Mouse (Mus musculus): Measurements from ENCODE around the gene Luc7l3. TPM values are rescaled to one million over a fixed set of nuclear protein-coding genes. Genes with fewer than 3 reads are reported as not detected.
A peak's percentile ranks its signal among the peaks of the same experiment; 100 is the strongest.

Luc7l3 gene
- polyA plus RNA-seq, 1 experiment from 2014 or later, result 123 TPM

- Histone ChIP-seq H3K4me3 (ENCODE audit: low read depth, low read length) (no peak within 1 kb of the TSS), H3K4me2 (ENCODE audit: low read depth, severe bottlenecking) (no peak within 1 kb of the TSS), H3K9ac (ENCODE audit: low read length) (no peak within 1 kb of the TSS), H3K27ac (replicated peaks; ENCODE audit: low read depth, low read length) (no peak within 1 kb of the TSS), H3K4me1 (ENCODE audit: control insufficient read depth, insufficient read depth, low read length) (0 out of 2 replicates have a peak, but pooled peaks cover 2% of the 10 kb centered on the region), H3K27me3 (ENCODE audit: control insufficient read depth, insufficient read depth, low read length) (no peaks in the 10 kb centered on the region), H3K9me3 (ENCODE audit: control insufficient read depth, low read length) (no peaks in the 10 kb centered on the region), H3K36me3 (ENCODE audit: control insufficient read depth, insufficient read depth, low read length) (0 out of 2 replicates have a peak, but pooled peaks cover 2% of the 10 kb centered on the region)
- DNase-seq (ENCODE audit: low spot score) (no peak), ATAC-seq (ENCODE audit: insufficient number of reproducible peaks, low FRiP score, low TSS enrichment, low read depth) (no peak)
- 81% methylated on average over 11 of the region's 11 CpGs for WGBS
These were observed 40.3 kb downstream of the Luc7l3 start, which contains the start of gene Gm21885 for GRCm38 (mm10) chr11:94281199-94282181. Gm21885 (plus strand) TSS chr11:94281873.

GRCm38 (mm10) chr11:94276869-94277337, 44.9 kb downstream of the Luc7l3 start:
- no peaks in the 10 kb centered on the region for H3K9me3 ChIP-seq (ENCODE audit: control insufficient read depth, low read length)
- WGBS, result 8% methylated on average over 20 of the region's 20 CpGs
- H3K4me2 ChIP-seq (ENCODE audit: low read depth, severe bottlenecking), result peak overlapping the region; percentile 46
- no peaks in the 10 kb centered on the region for H3K36me3 ChIP-seq (ENCODE audit: control insufficient read depth, insufficient read depth, low read length)
- no peak overlapping the region for H3K27ac ChIP-seq (replicated peaks; ENCODE audit: low read depth, low read length)
- DNase-seq (ENCODE audit: low spot score) (peak; percentile 94), ATAC-seq (ENCODE audit: insufficient number of reproducible peaks, low FRiP score, low TSS enrichment, low read depth) (peak; percentile 63; the same call in 1 of the 2 replicates)
- H3K27me3 ChIP-seq (ENCODE audit: control insufficient read depth, insufficient read depth, low read length), result no peaks in the 10 kb centered on the region
- peak overlapping the region; percentile 15; the same call in 1 of the 2 replicates for H3K4me3 ChIP-seq (ENCODE audit: low read depth, low read length)
- H3K9ac ChIP-seq (ENCODE audit: low read length), result peak overlapping the region; percentile 55
- H3K4me1 ChIP-seq (ENCODE audit: control insufficient read depth, insufficient read depth, low read length), result 0 out of 2 replicates have a peak, but pooled peaks cover 4% of the 10 kb centered on the region

GRCm38 (mm10) chr11:94275686-94276085, 46.1 kb downstream of the Luc7l3 start:
- no peak overlapping the region for H3K4me2 ChIP-seq (ENCODE audit: low read depth, severe bottlenecking)
- no peak overlapping the region for H3K9ac ChIP-seq (ENCODE audit: low read length)
- no peak overlapping the region for H3K27ac ChIP-seq (replicated peaks; ENCODE audit: low read depth, low read length)
- no peaks in the 10 kb centered on the region for H3K9me3 ChIP-seq (ENCODE audit: control insufficient read depth, low read length)
- no peaks in the 10 kb centered on the region for H3K36me3 ChIP-seq (ENCODE audit: control insufficient read depth, insufficient read depth, low read length)
- 0 out of 2 replicates have a peak, but pooled peaks cover 4% of the 10 kb centered on the region for H3K4me1 ChIP-seq (ENCODE audit: control insufficient read depth, insufficient read depth, low read length)
- DNase-seq (ENCODE audit: low spot score) (no peak), ATAC-seq (ENCODE audit: insufficient number of reproducible peaks, low FRiP score, low TSS enrichment, low read depth) (no peak)
- WGBS, result 86% methylated on average over 2 of the region's 2 CpGs
- no peaks in the 10 kb centered on the region for H3K27me3 ChIP-seq (ENCODE audit: control insufficient read depth, insufficient read depth, low read length)
- no peak overlapping the region for H3K4me3 ChIP-seq (ENCODE audit: low read depth, low read length)

GRCm38 (mm10) chr11:94275226-94275625, 46.6 kb downstream of the Luc7l3 start:
- H3K27me3 ChIP-seq (ENCODE audit: control insufficient read depth, insufficient read depth, low read length), result no peaks in the 10 kb centered on the region
- H3K9me3 ChIP-seq (ENCODE audit: control insufficient read depth, low read length), result no peaks in the 10 kb centered on the region
- no peaks in the 10 kb centered on the region for H3K36me3 ChIP-seq (ENCODE audit: control insufficient read depth, insufficient read depth, low read length)
- DNase-seq (ENCODE audit: low spot score), result no peak
- no peak overlapping the region for H3K9ac ChIP-seq (ENCODE audit: low read length)
- no peak overlapping the region for H3K4me3 ChIP-seq (ENCODE audit: low read depth, low read length)
- no peak overlapping the region for H3K4me2 ChIP-seq (ENCODE audit: low read depth, severe bottlenecking)
- ATAC-seq (ENCODE audit: insufficient number of reproducible peaks, low FRiP score, low TSS enrichment, low read depth), result no peak
- WGBS, result 89% methylated on average over 7 of the region's 7 CpGs
- H3K4me1 ChIP-seq (ENCODE audit: control insufficient read depth, insufficient read depth, low read length), result 0 out of 2 replicates have a peak, but pooled peaks cover 3% of the 10 kb centered on the region
- H3K27ac ChIP-seq (replicated peaks; ENCODE audit: low read depth, low read length), result no peak overlapping the region

- Histone ChIP-seq H3K27me3 (ENCODE audit: control insufficient read depth, insufficient read depth, low read length) (no peaks in the 10 kb centered on the region), H3K36me3 (ENCODE audit: control insufficient read depth, insufficient read depth, low read length) (no peaks in the 10 kb centered on the region), H3K4me3 (ENCODE audit: low read depth, low read length) (no peak overlapping the region), H3K9ac (ENCODE audit: low read length) (no peak overlapping the region), H3K4me2 (ENCODE audit: low read depth, severe bottlenecking) (no peak overlapping the region), H3K27ac (replicated peaks; ENCODE audit: low read depth, low read length) (no peak overlapping the region), H3K9me3 (ENCODE audit: control insufficient read depth, low read length) (no peaks in the 10 kb centered on the region), H3K4me1 (ENCODE audit: control insufficient read depth, insufficient read depth, low read length) (0 out of 2 replicates have a peak, but pooled peaks cover 2% of the 10 kb centered on the region)
- DNase-seq (ENCODE audit: low spot score) (no peak), ATAC-seq (ENCODE audit: insufficient number of reproducible peaks, low FRiP score, low TSS enrichment, low read depth) (no peak)
- WGBS, result 92% methylated on average over 10 of the region's 10 CpGs
These were observed 47.5 kb downstream of the Luc7l3 start for GRCm38 (mm10) chr11:94274206-94274867.

GRCm38 (mm10) chr11:94272960-94273927, 48.5 kb downstream of the Luc7l3 start:
- 90% methylated on average over 21 of the region's 21 CpGs for WGBS

GRCm38 (mm10) chr11:94271015-94271414, 50.8 kb downstream of the Luc7l3 start:
- Histone ChIP-seq H3K9me3 (ENCODE audit: control insufficient read depth, low read length) (no peaks in the 10 kb centered on the region), H3K36me3 (ENCODE audit: control insufficient read depth, insufficient read depth, low read length) (no peaks in the 10 kb centered on the region), H3K9ac (ENCODE audit: low read length) (no peak overlapping the region), H3K4me2 (ENCODE audit: low read depth, severe bottlenecking) (no peak overlapping the region), H3K27me3 (ENCODE audit: control insufficient read depth, insufficient read depth, low read length) (no peaks in the 10 kb centered on the region), H3K4me1 (ENCODE audit: control insufficient read depth, insufficient read depth, low read length) (0 out of 2 replicates have a peak, but pooled peaks cover 2% of the 10 kb centered on the region), H3K4me3 (ENCODE audit: low read depth, low read length) (no peak overlapping the region), H3K27ac (replicated peaks; ENCODE audit: low read depth, low read length) (no peak overlapping the region)
- no peak for DNase-seq (ENCODE audit: low spot score)
- WGBS, result 85% methylated on average over 2 of the region's 2 CpGs
- no peak for ATAC-seq (ENCODE audit: insufficient number of reproducible peaks, low FRiP score, low TSS enrichment, low read depth)

More at GRCm38 (mm10) chr11:94272960-94273927, 48.5 kb downstream of the Luc7l3 start:
- Histone ChIP-seq H3K27me3 (ENCODE audit: control insufficient read depth, insufficient read depth, low read length) (no peaks in the 10 kb centered on the region), H3K4me3 (ENCODE audit: low read depth, low read length) (no peak overlapping the region), H3K27ac (replicated peaks; ENCODE audit: low read depth, low read length) (no peak overlapping the region), H3K36me3 (ENCODE audit: control insufficient read depth, insufficient read depth, low read length) (no peaks in the 10 kb centered on the region), H3K4me1 (ENCODE audit: control insufficient read depth, insufficient read depth, low read length) (0 out of 2 replicates have a peak, but pooled peaks cover 2% of the 10 kb centered on the region), H3K9me3 (ENCODE audit: control insufficient read depth, low read length) (no peaks in the 10 kb centered on the region), H3K9ac (ENCODE audit: low read length) (no peak overlapping the region), H3K4me2 (ENCODE audit: low read depth, severe bottlenecking) (no peak overlapping the region)
- DNase-seq (ENCODE audit: low spot score) (no peak), ATAC-seq (ENCODE audit: insufficient number of reproducible peaks, low FRiP score, low TSS enrichment, low read depth) (no peak)
